ENCODE assay signal across 8 mouse cellular contexts in genomic region chr14:52110346-52110745, GRCm38 (mm10). TPM values are rescaled to one million over a fixed set of nuclear protein-coding genes. Genes with fewer than 3 reads are reported as not detected.
DNase-seq lines count a peak whose midpoint lies in the region; ATAC-seq lines count a peak whose summit lies in the region.

TSS of gene Rpgrip1 (plus strand) at chr14:52110704.

- no peaks in the 10 kb centered on the region for H3K9me3 ChIP-seq in lung, embryonic 16.5 days (ENCODE audit: control insufficient read depth, low read length)
- H3K9me3 ChIP-seq in forebrain, embryonic 13.5 days (replicated peaks) = no peaks in the 10 kb centered on the region
- no peaks in the 10 kb centered on the region for H3K9me3 ChIP-seq in limb, embryonic 10.5 days (replicated peaks)

- DNase-seq in lung, postnatal 36 days = no peak
- no peak for DNase-seq in limb, embryonic 10.5 days (ENCODE audit: low spot score)
- DNase-seq in T-cell, adult 2 months (ENCODE audit: low spot score) = no peak
- no peak for DNase-seq in adrenal gland, postnatal 10 days
- no peak for DNase-seq in left cerebral cortex, adult 11 months (ENCODE audit: low spot score)

- no peak for ATAC-seq in lung, embryonic 16.5 days (ENCODE audit: low read depth)
- ATAC-seq in forebrain, embryonic 13.5 days = no peak
- ATAC-seq in neutrophil, adult 5-6 weeks (ENCODE audit: extremely low read depth, insufficient number of reproducible peaks, low FRiP score, poor library complexity, severe bottlenecking) = no peak

- H3K27ac ChIP-seq in lung, embryonic 16.5 days (ENCODE audit: low read length) = no peak within 1 kb of the TSS
- H3K27ac ChIP-seq in forebrain, embryonic 13.5 days = no peak within 1 kb of the TSS
- H3K27ac ChIP-seq in limb, embryonic 10.5 days = no peak within 1 kb of the TSS

- H3K36me3 ChIP-seq in lung, embryonic 16.5 days (ENCODE audit: control insufficient read depth, insufficient read depth, low read length) = no peaks in the 10 kb centered on the region
- no peaks in the 10 kb centered on the region for H3K36me3 ChIP-seq in forebrain, embryonic 13.5 days (ENCODE audit: poor library complexity, severe bottlenecking)
- H3K36me3 ChIP-seq in limb, embryonic 10.5 days = no peaks in the 10 kb centered on the region

- no peak within 1 kb of the TSS for H3K4me2 ChIP-seq in lung, embryonic 16.5 days (ENCODE audit: low read depth, low read length)
- H3K4me2 ChIP-seq in forebrain, embryonic 13.5 days = no peak within 1 kb of the TSS

- no peak within 1 kb of the TSS for H3K4me3 ChIP-seq in lung, embryonic 16.5 days (ENCODE audit: low read length)
- no peak within 1 kb of the TSS for H3K4me3 ChIP-seq in forebrain, embryonic 13.5 days
- no peak within 1 kb of the TSS for H3K4me3 ChIP-seq in limb, embryonic 10.5 days

- no peak within 1 kb of the TSS for H3K9ac ChIP-seq in lung, embryonic 16.5 days (ENCODE audit: low read length)
- no peak within 1 kb of the TSS for H3K9ac ChIP-seq in forebrain, embryonic 13.5 days

- 80% methylated on average over 4 of the region's 4 CpGs for WGBS in lung, embryonic 16.5 days
- 86% methylated on average over 4 of the region's 4 CpGs for WGBS in forebrain, embryonic 13.5 days
- 79% methylated on average over 4 of the region's 4 CpGs for WGBS in limb, embryonic 10.5 days

- peaks cover 13% of the 10 kb centered on the region for H3K4me1 ChIP-seq in lung, embryonic 16.5 days (replicated peaks; ENCODE audit: control insufficient read depth, insufficient read depth, low read length)
- peaks cover 11% of the 10 kb centered on the region; the same call in 1 of the 2 replicates for H3K4me1 ChIP-seq in forebrain, embryonic 13.5 days
- peaks cover 7% of the 10 kb centered on the region; the same call in 1 of the 2 replicates for H3K4me1 ChIP-seq in limb, embryonic 10.5 days

- H3K27me3 ChIP-seq in lung, embryonic 16.5 days (ENCODE audit: control insufficient read depth, insufficient read depth, low read depth, low read length) = no peaks in the 10 kb centered on the region
- H3K27me3 ChIP-seq in forebrain, embryonic 13.5 days = no peaks in the 10 kb centered on the region
- no peaks in the 10 kb centered on the region for H3K27me3 ChIP-seq in limb, embryonic 10.5 days (ENCODE audit: low read depth, poor library complexity, severe bottlenecking)

RNA-seq across cellular contexts. Expression of gene Rpgrip1, which starts in this region (rescaled TPM):
- polyA plus RNA-seq in lung, embryonic 16.5 days (2015; fragmentation: Nextera tagmentation; extraction: Ambion mirVana) = 57.8 and 59.1 TPM in 2 replicates
- 82.5 and 91.0 TPM in 2 replicates for polyA plus RNA-seq in forebrain, embryonic 13.5 days (2015; fragmentation: Nextera tagmentation; extraction: Ambion mirVana)
- polyA plus RNA-seq in limb, embryonic 10.5 days (2016; fragmentation: Nextera tagmentation; extraction: Ambion mirVana) = 116 and 121 TPM in 2 replicates
- total RNA-seq in neutrophil, adult 5-6 weeks (2017) = 42.0 and 46.1 TPM in 2 replicates
- total RNA-seq in adrenal gland, postnatal 10 days (2021) = 1 to 10 TPM in 1 of 2 experiments, under 1 TPM in 1; 0.42 to 1.3 TPM

Comparison
In these comparisons a context has a peak if more than half of its experiments do, and no peak if none do; other contexts are left out.
1. RNA of gene Rpgrip1 (total RNA-seq): 42.0 to 46.1 TPM in neutrophil, adult 5-6 weeks; 0.42 to 1.3 TPM in adrenal gland, postnatal 10 days; every median in the first group is over 10 times any median in the second.